In genomic region chr2:38429752-38430378, GRCm38 (mm10) we compare ENCODE assay signal across 8 mouse cellular contexts.
DNase-seq lines count a peak whose midpoint lies in the region; ATAC-seq and TF ChIP-seq lines count a peak whose summit lies in the region.

No protein-coding gene starts in this region.

- H3K27ac ChIP-seq in liver, postnatal 0 days (ENCODE audit: low read depth) = no peak overlapping the region

- no peak for ATAC-seq in liver, postnatal 0 days

- no peak overlapping the region for H3K9ac ChIP-seq in liver, postnatal 0 days (replicated peaks)

- no peaks in the 10 kb centered on the region for H3K9me3 ChIP-seq in liver, postnatal 0 days (ENCODE audit: low read length)

- 38% methylated on average over 6 of the region's 6 CpGs for WGBS in liver, postnatal 0 days (ENCODE audit: insufficient replicate concordance)

- peak; percentile 93 for TF ChIP-seq CTCF in liver, postnatal 0 days (IDR thresholded peaks at IDR 0.05; ENCODE audit: low read depth)

- no peak overlapping the region for H3K4me3 ChIP-seq in liver, postnatal 0 days (ENCODE audit: low read depth, low read length)

- H3K27me3 ChIP-seq in liver, postnatal 0 days (ENCODE audit: insufficient read depth, low read length) = no peaks in the 10 kb centered on the region

- peak; percentile 74 for DNase-seq in A20 (ENCODE audit: low read depth, low spot score)
- DNase-seq in Muller cell, postnatal 12 days (ENCODE audit: inconsistent ontology term) = peak; percentile 82
- peak; percentile 87 for DNase-seq in cerebellum, adult 9-10 months
- DNase-seq in gastrocnemius, adult 8-10 months (ENCODE audit: low spot score in 2 of 2) = peak; percentile 71 to 74
- peak; percentile 73 to 84 for DNase-seq in kidney, postnatal 25 days
- peak; percentile 84 for DNase-seq in liver, postnatal 0 days
- DNase-seq in right cerebral cortex, adult 18-20 months = peak; percentile 64
- peak; percentile 21 for DNase-seq in urinary bladder, postnatal 10 days (ENCODE audit: low spot score)

- no peaks in the 10 kb centered on the region for H3K4me1 ChIP-seq in liver, postnatal 0 days (ENCODE audit: insufficient read depth)

- no peaks in the 10 kb centered on the region for H3K36me3 ChIP-seq in liver, postnatal 0 days (replicated peaks; ENCODE audit: insufficient read depth, low read length)

- no peak overlapping the region for H3K4me2 ChIP-seq in liver, postnatal 0 days (ENCODE audit: low read depth, low read length)

- TF ChIP-seq EP300 in liver, postnatal 0 days (IDR thresholded peaks at IDR 0.05; ENCODE audit: low read depth) = no peak

Comparison
In these comparisons a context has a peak if more than half of its experiments do, and no peak if none do; other contexts are left out.
1. DNase-seq: peak in every context shown above with its lines; median percentile 87 in cerebellum, adult 9-10 months; 84 in liver, postnatal 0 days; 82 in Muller cell, postnatal 12 days; 78 in kidney, postnatal 25 days; 74 in A20; 72 in gastrocnemius, adult 8-10 months; 64 in right cerebral cortex, adult 18-20 months; 21 in urinary bladder, postnatal 10 days.